Mouse (Mus musculus) heart, postnatal 10 days (tissue): ENCODE measurements around the gene Olfr721-ps1. TPM values are rescaled to one million over a fixed set of nuclear protein-coding genes. Genes with fewer than 3 reads are reported as not detected.

Source experiments
- DNase-seq, 2 experiments: peaks; one replicate each; pipeline ENCODE4 v3.0.0; 2021
- intact Hi-C: fragments of 180-260 bp; cut with DNase I; formaldehyde crosslinking; loops from one replicate; pipeline ENCODE4 v1.15.1; 2025
- total RNA-seq, 2 experiments: library from RNA; stranded (reverse); gene quantifications; 2 replicates each; pipeline ENCODE4 v1.2.3; 2021

Gene Olfr721-ps1
- not detected for total RNA-seq

- DNase-seq: no peak
- intact Hi-C loops: no loop called here
Observed at GRCm38 (mm10) chr14:14400998-14401397, at the start of gene Olfr721-ps1. TSS of gene Olfr721-ps1 (plus strand) at chr14:14401298.

GRCm38 (mm10) chr14:14351721-14352590, 49.1 kb upstream of the Olfr721-ps1 start:
- intact Hi-C loops: no loop called here
- DNase-seq: peak in 1 of 2 experiments; percentile 6

- intact Hi-C loops: no loop called here
- DNase-seq: peak in 1 of 2 experiments; percentile 2
Observed at GRCm38 (mm10) chr14:14352606-14353005, 48.5 kb upstream of the Olfr721-ps1 start.

GRCm38 (mm10) chr14:14353081-14353732, 47.9 kb upstream of the Olfr721-ps1 start:
- intact Hi-C loops: no loop called here
- DNase-seq: peak in 1 of 2 experiments; percentile 2

- intact Hi-C loops: no loop called here
- DNase-seq: peak in 1 of 2 experiments; percentile 1
Observed at GRCm38 (mm10) chr14:14353740-14354510, 47.2 kb upstream of the Olfr721-ps1 start.

GRCm38 (mm10) chr14:14354511-14355359, 46.4 kb upstream of the Olfr721-ps1 start:
- intact Hi-C loops: no loop called here
- DNase-seq: no peak

- no peak for DNase-seq
- intact Hi-C loops: no loop called here
Observed at GRCm38 (mm10) chr14:14355360-14355646, 45.8 kb upstream of the Olfr721-ps1 start.

GRCm38 (mm10) chr14:14395535-14395934, 5.6 kb upstream of the Olfr721-ps1 start:
- DNase-seq: no peak
- intact Hi-C loops: no loop called here

GRCm38 (mm10) chr14:14436078-14436658, 35.1 kb downstream of the Olfr721-ps1 start:
- intact Hi-C loops: no loop called here
- DNase-seq: no peak

Other genes with a start within 250 kb of the Olfr721-ps1 start
- not detected for gene Olfr720, start 214.5 kb upstream of the Olfr721-ps1 start, total RNA-seq
- gene Olfr31, start 78.5 kb upstream of the Olfr721-ps1 start, total RNA-seq: not detected
- gene Il3ra, start 55.0 kb upstream of the Olfr721-ps1 start, total RNA-seq: 10 to 100 TPM in 1 of 2 experiments, 1 to 10 TPM in 1; 6.7 to 11.1 TPM